Mouse (Mus musculus): ENCODE data around the gene Cplane1.
"Not testable (repeated sequence)": the region's sequence is repeated elsewhere in the genome, so short reads cannot be mapped to it uniquely, and the experiment has no call there.

Gene Cplane1

DNA sequence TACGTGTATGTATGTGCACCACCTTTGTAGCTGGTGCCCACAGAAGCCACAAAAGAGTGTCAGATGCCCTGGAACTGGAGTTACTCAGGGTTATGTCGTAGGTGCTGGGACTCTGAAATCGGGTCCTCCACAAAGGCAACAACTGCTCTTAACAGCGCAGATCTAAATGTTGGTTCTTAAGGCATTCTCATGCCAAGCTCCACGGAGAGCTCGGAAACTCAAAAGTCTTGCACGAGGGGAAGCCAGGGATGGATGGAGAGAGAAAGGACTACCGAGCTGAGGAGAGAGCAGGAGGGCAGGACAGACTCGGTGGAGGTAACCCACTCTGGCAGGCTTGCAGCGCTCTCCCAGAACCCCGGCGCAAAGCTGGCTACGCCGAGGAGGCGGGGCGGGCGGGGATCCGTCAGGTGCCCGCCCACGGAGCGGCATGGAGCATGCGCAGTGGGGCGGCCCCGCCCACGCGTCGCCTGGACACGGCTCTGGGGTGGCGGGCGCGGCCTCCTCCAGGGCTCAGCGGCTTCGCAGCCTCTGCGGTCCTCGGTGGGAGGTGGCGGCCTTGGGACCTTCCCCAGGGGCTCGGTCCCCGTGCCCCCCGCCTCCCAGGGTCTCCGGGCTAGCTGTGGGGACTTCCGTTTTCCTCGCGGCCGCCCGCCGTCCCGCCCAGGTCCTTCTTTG, at the start of gene Cplane1:
Cplane1 (plus strand) TSS at position 516 of the 675 bp plus-strand sequence.
- DNase-seq: peak; percentile 95

DNA sequence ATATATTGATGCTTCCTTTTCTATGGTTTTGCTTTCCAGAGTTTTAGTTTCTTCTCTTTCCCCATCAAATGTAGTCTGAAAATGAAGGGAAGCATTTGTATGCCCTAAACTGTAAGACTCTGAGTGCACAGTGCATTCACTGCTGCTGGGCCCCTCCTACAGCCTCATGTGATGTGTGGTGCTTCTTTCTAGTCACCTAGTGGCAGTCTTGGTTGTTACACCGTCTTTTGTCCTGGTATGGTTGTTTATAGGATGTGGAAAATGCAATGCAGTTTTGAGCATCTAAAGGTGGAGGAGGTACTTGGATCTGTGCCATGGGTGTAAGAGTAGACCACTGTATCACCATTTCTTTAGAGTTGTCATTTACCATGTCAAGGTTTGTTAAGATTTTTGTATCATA, 39.6 kb upstream of the Cplane1 start:
- no peak for DNase-seq

GRCm38 (mm10) chr15:8131268-8131667, 37.6 kb upstream of the Cplane1 start:
- DNase-seq: no peak

DNA sequence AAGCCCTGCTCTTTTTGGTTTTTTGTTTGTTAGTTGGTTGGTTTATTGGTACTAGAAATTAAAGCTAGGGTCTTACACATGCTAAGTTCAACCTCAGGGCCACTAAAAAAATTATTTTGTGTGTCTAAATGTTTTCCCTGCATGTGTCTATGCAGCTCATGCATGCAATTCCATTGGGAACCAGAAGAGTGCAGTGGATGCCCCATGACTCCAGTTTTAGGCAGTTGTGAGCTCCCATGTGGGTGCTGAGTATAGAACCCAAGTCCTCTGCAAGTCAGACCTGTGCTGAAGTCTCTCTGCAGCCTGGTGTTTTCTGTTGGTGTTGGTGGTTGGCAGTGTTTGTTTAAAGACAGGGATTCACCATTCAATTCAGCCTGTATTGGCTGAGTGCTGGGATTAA, 37.1 kb upstream of the Cplane1 start:
- DNase-seq: no peak

- no peak for DNase-seq
Observed at GRCm38 (mm10) chr15:8135606-8136005, 33.3 kb upstream of the Cplane1 start.

GRCm38 (mm10) chr15:8161841-8162240, 7.1 kb upstream of the Cplane1 start:
- DNase-seq: no peak

- DNase-seq: no peak
Observed at GRCm38 (mm10) chr15:8169266-8169746, 400 bp downstream of the Cplane1 start.

- DNase-seq: no peak
Observed at GRCm38 (mm10) chr15:8189563-8189962, 20.7 kb downstream of the Cplane1 start.

GRCm38 (mm10) chr15:8190435-8190834, 21.5 kb downstream of the Cplane1 start:
- no peak for DNase-seq

GRCm38 (mm10) chr15:8200317-8200716, 31.4 kb downstream of the Cplane1 start:
- DNase-seq: no peak

DNA sequence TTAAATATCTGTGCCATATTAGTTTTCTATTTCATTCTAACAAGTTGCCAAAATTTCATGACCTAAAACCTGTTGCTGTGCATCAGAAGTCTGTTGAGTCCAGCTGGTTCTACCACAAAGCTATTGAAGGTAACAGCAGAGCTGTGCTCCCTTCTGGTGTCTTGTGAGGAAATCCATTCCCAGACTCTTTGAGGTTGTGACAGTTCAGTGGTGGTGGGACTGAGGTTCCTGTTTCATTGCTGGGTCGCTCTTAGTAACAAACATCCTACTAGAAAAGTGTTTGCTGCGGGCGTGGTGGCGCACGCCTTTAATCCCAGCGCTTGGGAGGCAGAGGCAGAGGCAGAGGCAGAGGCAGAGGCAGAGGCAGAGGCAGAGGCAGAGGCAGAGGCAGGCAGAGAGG, 39.5 kb downstream of the Cplane1 start:
- DNase-seq: no peak

GRCm38 (mm10) chr15:8214811-8215210, 45.9 kb downstream of the Cplane1 start:
- no peak for DNase-seq

DNA sequence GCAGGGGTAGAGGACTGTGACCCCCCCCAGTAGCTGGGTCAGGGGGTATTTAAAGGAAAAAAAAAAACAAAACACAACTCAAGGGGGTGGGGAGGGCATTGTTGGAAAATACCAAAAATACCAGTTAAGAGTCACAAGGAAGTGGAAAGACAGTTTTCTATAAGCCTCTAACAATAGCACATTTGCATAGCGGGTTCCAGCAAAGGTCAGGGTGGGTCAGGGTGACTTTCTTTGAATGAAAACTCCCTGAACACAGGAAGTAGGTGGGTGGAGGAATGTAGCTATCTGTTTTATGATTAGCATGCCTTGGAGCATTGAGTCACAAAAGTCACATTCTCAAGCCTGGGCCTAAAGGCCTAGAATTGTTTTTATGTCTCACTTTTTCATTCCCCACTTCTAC, 65.3 kb downstream of the Cplane1 start:
- not testable (repeated sequence) for DNase-seq

- no peak for DNase-seq
Observed at GRCm38 (mm10) chr15:8265946-8266345, 97.0 kb downstream of the Cplane1 start.

- DNase-seq: no peak
Observed at GRCm38 (mm10) chr15:8267211-8267610, 98.3 kb downstream of the Cplane1 start.

GRCm38 (mm10) chr15:8268231-8268630, 99.3 kb downstream of the Cplane1 start:
- no peak for DNase-seq

- DNase-seq: no peak
Observed at GRCm38 (mm10) chr15:8271952-8272351, 103.0 kb downstream of the Cplane1 start.

GRCm38 (mm10) chr15:8277916-8278315, 109.0 kb downstream of the Cplane1 start:
- not testable (repeated sequence) for DNase-seq

DNA sequence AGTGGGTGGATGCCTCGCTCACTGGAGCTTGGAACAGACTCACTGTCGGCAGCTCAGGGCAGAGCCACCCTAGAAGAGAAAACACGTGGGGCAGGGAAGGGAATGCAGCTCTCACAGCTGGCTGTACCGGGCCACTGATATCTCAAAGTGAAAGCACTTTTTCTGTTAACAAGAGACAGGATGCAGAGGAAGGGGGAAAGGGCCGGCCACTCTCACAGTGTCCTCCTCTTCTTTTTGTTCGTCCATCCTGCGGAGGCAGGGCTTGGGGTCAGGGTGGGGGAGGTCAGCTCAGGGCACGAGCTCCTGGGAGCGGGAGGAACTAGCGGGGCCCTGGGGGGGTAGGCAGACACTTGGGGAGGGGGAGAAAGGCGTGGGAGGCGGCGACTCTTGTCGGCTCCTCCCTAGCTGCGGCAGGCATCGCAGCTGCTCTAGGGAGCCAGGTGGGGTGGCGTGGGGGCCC, 110.4 kb downstream of the Cplane1 start:
- peak; percentile 24 to 51 for DNase-seq

GRCm38 (mm10) chr15:8279929-8280610, 111.2 kb downstream of the Cplane1 start:
- peak; percentile 65 to 80 for DNase-seq

DNA sequence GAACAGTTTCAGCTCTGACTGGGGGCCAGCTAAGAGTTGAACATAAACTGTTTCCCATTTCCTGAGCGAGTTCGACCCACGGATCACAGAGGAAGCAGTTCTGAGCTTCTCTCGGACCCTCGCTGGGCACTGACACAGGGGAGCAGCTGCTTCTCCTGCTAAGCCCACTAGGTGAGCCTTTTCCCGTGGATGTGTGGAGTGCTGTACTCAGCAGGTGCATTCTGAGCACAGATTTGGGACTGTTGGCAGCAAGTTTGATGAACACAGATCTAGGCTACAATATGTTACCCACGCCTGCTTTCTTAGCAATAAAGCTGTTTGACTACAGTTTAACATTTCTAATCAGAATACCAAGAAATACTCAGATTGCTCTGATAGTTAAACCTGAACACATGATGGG, 112.8 kb downstream of the Cplane1 start:
- DNase-seq: no peak

DNA sequence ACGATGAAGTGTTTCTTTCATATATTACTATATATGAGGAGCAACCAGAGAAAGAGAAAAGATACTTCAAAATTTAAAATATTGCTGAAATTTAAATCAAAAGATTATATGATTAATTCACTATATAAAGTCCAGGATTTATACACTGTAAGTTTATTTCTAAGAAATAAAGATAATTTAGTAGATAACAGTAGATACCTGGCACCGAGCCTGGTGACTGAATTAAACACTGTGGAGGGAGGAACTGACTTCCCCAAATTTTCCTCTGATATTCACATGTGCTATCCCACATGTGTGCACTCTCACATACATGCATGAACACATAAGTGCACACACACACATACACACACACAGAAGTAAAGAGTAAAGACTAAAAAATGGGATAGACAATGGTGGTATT, 113.2 kb downstream of the Cplane1 start:
- no peak for DNase-seq

GRCm38 (mm10) chr15:8291251-8291650, 122.3 kb downstream of the Cplane1 start:
- DNase-seq: peak; percentile 21 to 47

GRCm38 (mm10) chr15:8294150-8294549, 125.2 kb downstream of the Cplane1 start:
- DNase-seq: no peak
